Mouse (Mus musculus) MEL (cell line): ENCODE data around the gene Gm12184.

Experiments
- CTCF ChIP-seq, 3 experiments: IDR thresholded peaks in 2 of 3; conservative IDR thresholded peaks in 1 of 3; 2 replicates each; pipeline ENCODE4 v1.5.1; 2011 to 2012; ENCODE audit warnings: low read length in 3 of 3, low read depth in 2 of 3, mild to moderate bottlenecking in 2 of 3, improper control_type of control experiment in 1 of 3, inconsistent platforms in 1 of 3, mixed read lengths in 1 of 3, moderate library complexity in 1 of 3; ENCODE audit not compliant: control insufficient read depth in 1 of 3, insufficient read depth in 1 of 3, poor library complexity in 1 of 3, severe bottlenecking in 1 of 3
- E2F4 ChIP-seq: IDR thresholded peaks from 2 replicates; pipeline ENCODE4 v1.6.1; 2011; ENCODE audit warnings: low read depth, low read length, improper control_type of control experiment, borderline replicate concordance
- GABPA ChIP-seq: IDR thresholded peaks from 2 replicates; pipeline ENCODE4 v1.6.1; 2012; ENCODE audit warnings: low read depth, mild to moderate bottlenecking, inconsistent platforms, low read length, improper control_type of control experiment, moderate library complexity
- MAFK ChIP-seq: IDR thresholded peaks from 2 replicates; pipeline ENCODE4 v1.6.1; 2011; ENCODE audit warnings: low read depth, mild to moderate bottlenecking, low read length, improper control_type of control experiment, borderline replicate concordance
- MXI1 ChIP-seq: IDR thresholded peaks from 2 replicates; pipeline ENCODE4 v1.6.1; 2011; ENCODE audit warnings: mild to moderate bottlenecking, low read depth, low read length, improper control_type of control experiment
- ZC3H11A ChIP-seq: IDR thresholded peaks from 2 replicates; pipeline ENCODE4 v1.6.1; 2012; ENCODE audit warnings: low read depth, mild to moderate bottlenecking, inconsistent platforms, low read length, improper control_type of control experiment

GRCm38 (mm10) chr11:48837310-48838180 is 11.1 kb upstream of the Gm12184 start:
- no peak for TF ChIP-seq CTCF (IDR thresholded peaks at IDR 0.05 in 2 of 3, conservative IDR thresholded peaks at IDR 0.05 in 1 of 3; ENCODE audit: control insufficient read depth in 1 of 3, insufficient read depth in 1 of 3, low read depth in 2 of 3, low read length in 3 of 3, poor library complexity in 1 of 3, severe bottlenecking in 1 of 3)
- TF ChIP-seq E2F4 = no peak
- TF ChIP-seq MAFK = no peak
- no peak for TF ChIP-seq GABPA
- TF ChIP-seq ZC3H11A = no peak
- TF ChIP-seq MXI1 = peak; percentile 39; the same call in 1 of the 2 replicates
